Mouse (Mus musculus): ENCODE data around the gene Jpt2.

DNA sequence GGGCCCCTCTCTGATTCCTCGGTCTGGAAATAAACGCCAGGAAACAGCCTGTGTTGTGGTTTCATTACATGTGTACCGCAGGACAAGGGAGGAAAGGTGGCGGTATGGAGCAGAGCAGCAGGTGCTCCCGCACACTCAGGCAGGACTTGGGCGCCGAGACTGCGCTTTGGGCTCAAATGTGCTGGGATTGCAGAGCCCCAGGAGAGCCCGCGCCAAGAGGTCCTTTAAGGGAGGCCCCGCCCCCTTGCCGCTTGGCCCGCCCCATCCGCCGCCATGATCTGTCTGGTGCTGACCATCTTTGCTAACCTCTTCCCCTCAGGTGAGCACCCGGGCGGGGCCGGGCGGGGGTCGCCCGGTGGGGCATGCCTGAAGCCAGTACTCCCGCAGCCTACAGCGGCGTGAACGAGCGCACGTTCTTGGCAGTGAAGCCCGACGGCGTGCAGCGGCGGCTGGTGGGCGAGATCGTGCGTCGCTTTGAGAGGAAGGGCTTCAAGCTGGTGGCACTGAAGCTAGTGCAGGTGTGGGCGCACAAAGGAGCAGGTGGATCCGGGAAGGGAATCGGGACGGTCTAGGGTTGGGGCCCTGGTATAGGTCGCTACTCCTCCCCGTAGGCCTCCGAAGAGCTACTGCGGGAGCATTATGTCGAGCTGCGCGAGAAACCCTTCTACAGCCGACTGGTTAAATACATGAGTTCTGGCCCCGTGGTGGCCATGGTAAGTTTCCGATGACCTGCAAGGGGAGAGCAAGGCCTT lies 64.1 kb downstream of the Jpt2 start, which contains the start of gene Nme3:
- TF ChIP-seq CTCF (IDR thresholded peaks at IDR 0.05; ENCODE audit: borderline replicate concordance, extremely low read depth, insufficient read depth, insufficient read length) (peak; percentile 13; the same call in 1 of the 2 replicates), POLR2A (IDR thresholded peaks at IDR 0.05; ENCODE audit: borderline replicate concordance, extremely low read depth, insufficient read depth, insufficient read length, poor library complexity, severe bottlenecking) (no peak)

Data from brain, embryonic 14.5 days (tissue).